Mouse (Mus musculus): ENCODE measurements around the gene Gpd1. TPM values are rescaled to one million over a fixed set of nuclear protein-coding genes. Genes with fewer than 3 reads are reported as not detected.

The Gpd1 gene
- total and polyA plus RNA-seq, 3 experiments: 0.24 to 0.56 (median 0.25) TPM

DNA sequence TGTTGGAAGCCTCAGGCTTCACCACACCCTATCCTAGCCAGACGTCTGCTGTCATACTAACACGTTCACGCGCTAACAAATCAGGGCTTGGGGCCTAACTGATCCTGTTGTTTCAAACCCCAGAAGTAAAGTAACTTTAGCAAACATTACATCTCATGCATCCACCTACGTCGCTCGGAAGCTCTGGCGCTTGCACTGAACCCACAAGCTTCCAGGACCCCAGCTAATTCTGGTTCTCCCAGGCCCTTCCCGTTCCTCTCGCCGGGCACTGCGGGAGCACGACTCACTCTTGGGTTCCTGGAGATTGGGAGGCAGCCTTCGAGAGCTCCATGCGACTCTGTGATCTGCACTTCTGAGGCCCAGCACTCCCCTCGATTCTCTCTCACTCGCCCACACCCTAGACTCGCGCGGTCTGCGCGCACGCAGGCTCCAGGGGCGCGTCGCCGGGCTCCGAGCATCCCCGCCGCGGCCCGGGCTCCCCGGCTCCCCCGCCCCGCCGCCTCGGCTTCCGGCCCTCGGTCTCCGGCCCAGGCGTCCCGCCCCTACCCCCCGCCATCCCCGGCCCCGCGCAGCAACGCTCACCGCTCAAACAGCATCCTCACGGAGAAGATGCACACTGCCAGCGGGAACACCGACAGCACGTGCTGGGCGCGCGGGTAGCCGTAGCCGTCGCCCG is 54.4 kb downstream of the Gpd1 start:
- TF ChIP-seq RAD21 (IDR thresholded peaks at IDR 0.05; ENCODE audit: low read depth, low read length): no peak
- TF ChIP-seq MXI1 (IDR thresholded peaks at IDR 0.05; ENCODE audit: low read depth, low read length): peak; percentile 30; the same call in 1 of the 2 replicates
- TF ChIP-seq MAX (IDR thresholded peaks at IDR 0.05; ENCODE audit: low read length): peak; percentile 49; the same call in 1 of the 2 replicates
- 0 out of 2 replicates have a peak, but pooled peaks have one; percentile 31 for TF ChIP-seq MYC (IDR thresholded peaks at IDR 0.05; ENCODE audit: low read depth, low read length)
- H3K27me3 ChIP-seq (replicated peaks): no peaks in the 10 kb centered on the region
- dilution Hi-C loops (cut with MboI; ENCODE audit: extremely low pct_ligation_motif_present, extremely low pct_unique_long_range_greater_than_20kb, low sequenced_read_pairs) (no loop called here), in situ Hi-C loops (cut with MboI; ENCODE audit: low pct_ligation_motif_present, low pct_unique_long_range_greater_than_20kb, low sequenced_read_pairs) (loop anchor here (5.0 kb wide), 1 partner anchor 44 kb away; the partner anchor contains the start of gene Cox14)
- H3K27ac ChIP-seq (ENCODE audit: insufficient read depth, low read depth): peak overlapping the region; percentile 72
- H3K4me3 ChIP-seq (replicated peaks in 1 of 3; ENCODE audit: low read depth in 2 of 3, low read length in 2 of 3, poor library complexity in 1 of 3): peak overlapping the region; percentile 75 to 94 (median 88)
- H3K4me2 ChIP-seq (ENCODE audit: insufficient read depth, low read depth, poor library complexity, severe bottlenecking): peak overlapping the region; percentile 85
- peak; percentile 66 for DNase-seq (ENCODE audit: extremely low read depth)
- H3K9me3 ChIP-seq (replicated peaks; ENCODE audit: low read length): no peaks in the 10 kb centered on the region
- H3K9ac ChIP-seq (ENCODE audit: insufficient read depth, low read depth): peak overlapping the region; percentile 84
- peaks cover 25% of the 10 kb centered on the region for H3K79me2 ChIP-seq (replicated peaks; ENCODE audit: control insufficient read depth, extremely low read depth, insufficient read depth, poor library complexity, severe bottlenecking)
- H3K36me3 ChIP-seq (replicated peaks in 1 of 2; ENCODE audit: control insufficient read depth in 1 of 2, insufficient read depth in 1 of 2, low read length in 1 of 2): peaks cover 2 to 17% of the 10 kb centered on the region in 2 experiments
- peaks cover 3 to 55% of the 10 kb centered on the region in 2 experiments; a peak in 3 of 4 replicates for H3K4me1 ChIP-seq (ENCODE audit: control insufficient read depth in 1 of 2, insufficient read depth in 2 of 2)

DNA sequence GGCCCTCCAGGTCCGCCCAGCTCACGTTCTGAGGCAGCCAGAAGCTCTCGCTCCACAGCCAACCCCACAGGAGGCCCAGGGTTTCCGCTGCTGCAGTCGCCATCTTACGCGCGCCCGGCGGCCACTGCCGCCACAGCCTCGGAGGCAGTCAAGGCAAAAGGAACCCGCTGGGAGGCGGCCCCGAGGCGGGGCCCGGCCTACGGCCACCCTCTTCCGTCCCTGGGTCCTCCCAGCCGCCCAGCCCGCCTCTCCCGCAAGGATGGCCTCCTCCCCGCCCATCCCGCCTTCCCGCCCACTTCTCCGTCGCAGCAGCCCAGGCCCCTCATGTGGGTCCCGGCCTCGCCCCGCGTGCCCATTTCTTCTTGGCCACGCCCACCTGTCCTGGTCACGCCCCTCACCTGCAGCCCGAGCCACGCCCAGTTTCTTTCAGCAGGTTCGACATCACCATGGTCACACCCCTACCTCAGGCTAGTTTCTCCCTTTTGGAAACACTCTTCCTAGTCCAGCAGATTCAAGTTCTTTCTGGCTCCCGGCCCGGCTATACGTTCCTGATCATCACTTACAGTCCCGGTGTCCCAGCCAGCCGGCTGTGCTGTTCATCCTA is 55.1 kb downstream of the Gpd1 start:
- peaks cover 3 to 51% of the 10 kb centered on the region in 2 experiments; a peak in 3 of 4 replicates for H3K4me1 ChIP-seq (ENCODE audit: control insufficient read depth in 1 of 2, insufficient read depth in 2 of 2)
- H3K79me2 ChIP-seq (replicated peaks; ENCODE audit: control insufficient read depth, extremely low read depth, insufficient read depth, poor library complexity, severe bottlenecking): peaks cover 25% of the 10 kb centered on the region
- DNase-seq (ENCODE audit: extremely low read depth): peak; percentile 96
- H3K9ac ChIP-seq (ENCODE audit: insufficient read depth, low read depth): peak overlapping the region; percentile 84
- in situ Hi-C loops (cut with MboI; ENCODE audit: low pct_ligation_motif_present, low pct_unique_long_range_greater_than_20kb, low sequenced_read_pairs) (loop anchor here (5.0 kb wide), 1 partner anchor 45 kb away; the partner anchor contains the start of gene Cox14), dilution Hi-C loops (cut with MboI; ENCODE audit: extremely low pct_ligation_motif_present, extremely low pct_unique_long_range_greater_than_20kb, low sequenced_read_pairs) (no loop called here)
- peaks cover 0 to 13% of the 10 kb centered on the region in 2 experiments for H3K36me3 ChIP-seq (replicated peaks in 1 of 2; ENCODE audit: control insufficient read depth in 1 of 2, insufficient read depth in 1 of 2, low read length in 1 of 2)
- peak overlapping the region; percentile 72 for H3K27ac ChIP-seq (ENCODE audit: insufficient read depth, low read depth)
- no peaks in the 10 kb centered on the region for H3K27me3 ChIP-seq (replicated peaks)
- peak overlapping the region; percentile 85; the same call in 1 of the 2 replicates for H3K4me2 ChIP-seq (ENCODE audit: insufficient read depth, low read depth, poor library complexity, severe bottlenecking)
- no peaks in the 10 kb centered on the region for H3K9me3 ChIP-seq (replicated peaks; ENCODE audit: low read length)
- H3K4me3 ChIP-seq (replicated peaks in 1 of 3; ENCODE audit: low read depth in 2 of 3, low read length in 2 of 3, poor library complexity in 1 of 3): peak overlapping the region; percentile 75 to 94 (median 88)
- TF ChIP-seq BHLHE40 (IDR thresholded peaks at IDR 0.05; ENCODE audit: low read depth, low read length) (peak; percentile 40; the same call in 1 of the 2 replicates), GABPA (IDR thresholded peaks at IDR 0.05; ENCODE audit: insufficient replicate concordance, low read depth, low read length) (no peak), JUN (IDR thresholded peaks at IDR 0.05; ENCODE audit: insufficient read depth, low read depth, low read length) (no peak), ZC3H11A (IDR thresholded peaks at IDR 0.05; ENCODE audit: low read depth, low read length) (no peak), TBP (conservative IDR thresholded peaks at IDR 0.05; ENCODE audit: low read depth, low read length) (peak; percentile 91), ZKSCAN1 (IDR thresholded peaks at IDR 0.05; ENCODE audit: borderline replicate concordance, low read depth, low read length) (no peak), ZNF384 (IDR thresholded peaks at IDR 0.05; ENCODE audit: low read depth, low read length) (no peak), USF2 (conservative IDR thresholded peaks at IDR 0.05; ENCODE audit: low read depth, low read length) (no peak), RAD21 (IDR thresholded peaks at IDR 0.05; ENCODE audit: low read depth, low read length) (no peak), TCF12 (IDR thresholded peaks at IDR 0.05; ENCODE audit: low read depth, low read length) (peak; percentile 84), ZMIZ1 (IDR thresholded peaks at IDR 0.05; ENCODE audit: low read depth, low read length) (peak; percentile 93), ELF1 (IDR thresholded peaks at IDR 0.05; ENCODE audit: low read depth, low read length) (peak; percentile 76), MXI1 (IDR thresholded peaks at IDR 0.05; ENCODE audit: low read depth, low read length) (no peak; the same call in 1 of the 2 replicates), PAX5 (IDR thresholded peaks at IDR 0.05; ENCODE audit: low read length) (no peak), MAX (IDR thresholded peaks at IDR 0.05; ENCODE audit: low read length) (no peak; the same call in 1 of the 2 replicates), NRF1 (IDR thresholded peaks at IDR 0.05; ENCODE audit: low read depth, low read length) (no peak), EP300 (IDR thresholded peaks at IDR 0.05; ENCODE audit: low read length) (no peak), CHD1 (IDR thresholded peaks at IDR 0.05; ENCODE audit: low read depth, low read length) (no peak), SMC3 (IDR thresholded peaks at IDR 0.05; ENCODE audit: low read depth, low read length) (no peak), MAZ (IDR thresholded peaks at IDR 0.05; ENCODE audit: low read depth, low read length) (no peak), SIN3A (IDR thresholded peaks at IDR 0.05; ENCODE audit: low read length) (no peak), HCFC1 (IDR thresholded peaks at IDR 0.05; ENCODE audit: low read depth, low read length) (peak; percentile 55; the same call in 1 of the 2 replicates), UBTF (IDR thresholded peaks at IDR 0.05; ENCODE audit: low read depth, low read length) (0 out of 2 replicates have a peak, but pooled peaks have one; percentile 49), RCOR1 (conservative IDR thresholded peaks at IDR 0.05; ENCODE audit: low read depth, low read length) (no peak), ETS1 (conservative IDR thresholded peaks at IDR 0.05; ENCODE audit: low read depth, low read length) (no peak), CHD2 (IDR thresholded peaks at IDR 0.05; ENCODE audit: low read length) (no peak), MAFK (IDR thresholded peaks at IDR 0.05; ENCODE audit: insufficient replicate concordance, low read length) (no peak), IRF4 (IDR thresholded peaks at IDR 0.05; ENCODE audit: low read depth, low read length) (no peak)
